Mouse (Mus musculus) kidney, adult 9 months (tissue): Measurements from ENCODE around the gene Hpca.

Experiments
- DNase-seq: peaks from one replicate; pipeline ENCODE4 v3.0.0; 2022

Hpca gene

GRCm38 (mm10) chr4:129121569-129122086 lies at the start of gene Hpca:
Gene Hpca, minus strand, starts transcription at chr4:129122036.
- no peak for DNase-seq

- DNase-seq: no peak
Observed at GRCm38 (mm10) chr4:129161581-129162255, 39.9 kb upstream of the Hpca start.

DNA sequence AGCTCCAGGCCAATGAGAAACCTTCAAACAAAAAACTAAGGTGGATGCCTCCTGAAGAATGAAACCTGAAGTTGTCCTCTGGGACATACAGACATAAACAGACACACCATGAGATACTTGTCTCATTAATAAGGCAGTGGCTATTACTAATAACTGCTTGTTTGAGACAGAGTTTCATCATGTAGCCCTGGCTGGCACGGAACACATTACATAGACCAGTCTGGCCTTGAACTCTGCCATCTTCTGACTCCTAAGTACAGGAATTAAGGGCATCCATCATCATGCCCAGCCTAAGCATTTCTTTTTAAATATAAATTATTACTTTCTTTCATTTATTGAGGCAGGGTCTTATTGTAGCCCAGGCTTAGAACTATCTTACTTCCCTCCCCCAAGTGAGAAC lies 39.2 kb upstream of the Hpca start:
- DNase-seq: no peak

- no peak for DNase-seq
Observed at GRCm38 (mm10) chr4:129158549-129158948, 36.7 kb upstream of the Hpca start.

GRCm38 (mm10) chr4:129157541-129157940 lies 35.7 kb upstream of the Hpca start:
- no peak for DNase-seq

- peak; percentile 67 for DNase-seq
Observed at GRCm38 (mm10) chr4:129151276-129151811, 29.5 kb upstream of the Hpca start.

- DNase-seq: no peak
Observed at GRCm38 (mm10) chr4:129149321-129149720, 27.5 kb upstream of the Hpca start.

DNA sequence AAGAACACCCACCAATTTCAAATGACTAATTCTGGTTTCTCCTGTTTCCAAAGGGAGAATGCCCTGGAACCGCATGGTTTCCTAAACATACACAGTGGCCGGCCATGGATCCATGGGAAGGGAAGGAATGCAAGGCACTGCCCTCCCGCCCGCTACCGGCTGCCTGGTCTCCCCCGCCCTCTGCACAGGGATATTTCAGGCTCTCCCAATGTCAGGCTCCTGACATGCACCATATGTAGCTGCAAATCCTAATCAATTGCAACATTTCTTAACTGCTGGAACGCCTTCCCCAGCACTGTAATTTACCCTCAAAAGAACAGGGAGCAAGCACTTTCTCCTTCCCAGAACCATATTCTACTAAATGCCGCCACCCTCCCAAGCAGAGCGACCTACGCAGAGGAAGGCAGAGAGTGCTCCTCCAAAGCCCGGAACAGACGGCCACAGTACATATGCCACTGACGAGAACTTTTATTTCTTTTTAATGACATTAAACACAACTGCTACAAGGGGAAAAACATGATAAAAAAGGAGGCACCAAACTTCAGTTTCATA lies 25.8 kb upstream of the Hpca start:
- no peak for DNase-seq

- no peak for DNase-seq
Observed at GRCm38 (mm10) chr4:129146392-129146791, 24.6 kb upstream of the Hpca start.

DNA sequence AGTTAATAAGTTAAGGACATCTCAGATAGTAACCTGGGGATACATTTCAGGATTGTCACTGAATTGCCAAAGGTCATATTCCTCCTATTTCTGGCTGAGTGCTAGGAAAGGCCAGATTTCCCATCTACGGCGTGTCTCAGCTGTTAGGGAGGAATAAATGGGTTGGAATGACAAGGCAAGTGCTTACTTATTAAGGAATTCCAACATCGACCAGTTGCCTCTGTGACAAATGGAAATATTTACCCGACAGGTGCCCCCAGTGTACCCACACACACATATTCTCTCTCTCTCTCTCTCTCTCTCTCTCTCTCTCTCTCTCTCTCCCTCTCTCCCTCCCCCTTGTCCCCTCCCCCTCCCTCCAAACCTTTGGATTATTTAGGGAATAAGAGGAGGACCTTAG lies 24.1 kb upstream of the Hpca start:
- peak; percentile 43 for DNase-seq

DNA sequence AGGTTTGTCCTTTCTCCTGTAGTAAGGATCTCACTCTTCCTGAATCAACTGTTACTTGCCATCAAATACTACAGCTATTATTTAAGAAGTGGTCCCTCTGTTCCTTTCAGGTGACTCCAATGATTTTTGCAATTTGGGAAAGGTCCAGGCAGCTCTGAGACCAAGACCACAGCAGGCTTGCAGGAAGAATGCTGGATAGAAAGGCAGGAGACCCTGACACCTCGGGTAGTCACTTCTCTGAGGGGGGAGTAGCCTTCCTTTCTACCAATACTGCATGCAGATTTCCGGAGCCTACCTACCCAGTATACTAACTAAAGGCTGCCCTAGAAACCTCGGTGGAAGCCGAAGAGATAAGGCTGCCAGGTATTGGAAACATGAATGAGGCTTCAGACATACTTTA lies 23.6 kb upstream of the Hpca start:
- no peak for DNase-seq

DNA sequence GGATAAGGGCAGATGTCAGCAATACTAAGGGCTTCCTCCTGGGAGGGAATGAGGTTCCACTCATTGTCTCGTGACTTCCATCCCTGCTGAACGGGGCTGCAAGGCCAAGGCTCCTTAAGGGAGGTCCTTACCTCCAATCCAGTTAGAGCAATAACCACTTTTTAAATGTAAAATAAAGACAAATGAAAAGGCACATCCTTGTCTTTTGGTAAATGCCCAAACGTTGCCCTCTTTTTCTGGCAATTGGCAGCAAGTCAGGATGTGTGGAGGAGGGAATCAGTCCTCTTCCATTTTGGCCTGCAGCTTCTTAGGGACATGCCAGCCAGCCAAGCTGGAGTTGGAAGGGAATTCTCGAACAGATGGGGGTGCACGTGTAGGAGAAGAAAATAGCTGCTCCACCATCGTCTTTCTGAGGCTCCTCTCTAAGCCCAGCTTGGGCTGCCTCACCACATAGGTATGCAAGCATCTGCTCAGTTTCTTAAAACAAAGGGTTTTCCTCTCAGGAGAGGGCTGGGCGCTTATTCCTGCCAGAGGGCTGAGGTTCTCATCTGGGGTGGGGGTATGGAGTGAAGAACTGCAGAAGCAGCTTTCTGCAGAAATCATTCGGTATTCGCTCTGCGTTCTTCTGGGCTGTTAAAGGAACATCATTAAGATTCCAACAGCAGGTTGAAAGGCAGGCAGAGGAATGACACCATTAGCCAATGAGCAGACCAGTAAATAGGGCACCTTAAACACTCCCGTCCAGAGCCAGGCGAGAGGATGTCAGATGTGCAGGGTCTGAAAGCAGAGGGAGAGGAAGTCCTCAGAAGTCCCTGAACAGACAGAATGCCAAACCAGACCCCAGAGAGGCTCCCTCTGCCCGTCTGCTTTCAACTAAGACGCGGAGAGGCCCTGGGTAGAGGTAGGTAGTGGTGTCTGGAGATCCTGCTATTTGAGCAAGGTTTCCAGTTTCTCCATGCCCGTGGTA lies 22.8 kb upstream of the Hpca start:
- DNase-seq: no peak

- no peak for DNase-seq
Observed at GRCm38 (mm10) chr4:129143509-129143908, 21.7 kb upstream of the Hpca start.

DNA sequence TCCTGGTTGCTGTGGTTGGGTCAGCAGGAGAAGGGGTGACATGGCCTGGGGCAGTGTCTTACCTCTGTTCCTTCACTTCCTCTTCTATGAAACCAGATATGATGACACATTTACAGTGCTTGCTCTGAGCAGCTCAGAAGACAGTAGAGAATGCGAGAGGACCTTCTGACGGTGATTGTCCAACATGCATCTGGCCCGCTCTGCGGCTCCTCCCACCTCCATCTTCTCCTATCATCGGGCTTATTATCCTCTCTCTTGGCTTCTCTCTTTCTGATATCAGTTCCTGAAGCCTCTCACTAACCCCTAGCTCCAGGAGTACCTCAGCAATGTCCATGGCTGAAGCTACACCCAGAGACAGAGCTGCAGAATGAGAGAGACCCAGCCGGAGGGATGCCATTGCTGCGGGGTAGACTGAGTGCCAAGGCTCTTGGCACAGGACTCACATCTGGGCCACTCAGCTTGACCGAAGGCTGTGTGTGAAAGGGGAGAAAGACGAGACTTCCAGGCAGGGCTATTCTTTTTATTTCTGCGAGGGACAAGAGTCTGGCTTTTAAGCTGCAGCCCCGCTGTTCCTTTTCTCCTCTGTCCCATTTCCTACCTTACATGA lies 20.7 kb upstream of the Hpca start:
- DNase-seq: no peak

GRCm38 (mm10) chr4:129141560-129142438 lies 20.0 kb upstream of the Hpca start:
- DNase-seq: no peak

DNA sequence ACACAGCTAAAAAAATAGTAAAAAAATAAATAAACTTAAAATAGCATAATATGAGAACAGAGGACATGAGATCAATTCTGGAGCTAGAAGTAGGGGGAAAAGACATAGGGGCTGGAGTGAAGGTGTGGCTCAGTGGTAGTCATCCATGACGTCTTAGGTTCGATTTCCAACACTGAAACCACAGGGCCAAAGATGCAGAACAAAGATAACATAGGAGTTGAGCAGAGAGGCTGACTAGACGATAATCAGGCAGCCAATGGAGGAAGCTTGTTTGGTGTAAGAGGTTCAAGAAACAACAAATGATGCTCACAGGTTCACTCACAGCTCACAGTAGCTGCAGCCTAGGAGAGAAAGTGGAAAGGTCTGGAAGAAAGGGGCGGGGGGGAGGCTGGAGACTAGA lies 19.0 kb upstream of the Hpca start:
- no peak for DNase-seq

GRCm38 (mm10) chr4:129139642-129140041 lies 17.8 kb upstream of the Hpca start:
- no peak for DNase-seq

GRCm38 (mm10) chr4:129137392-129138321 lies 15.8 kb upstream of the Hpca start:
- no peak for DNase-seq

- DNase-seq: no peak
Observed at GRCm38 (mm10) chr4:129136579-129137391, 14.9 kb upstream of the Hpca start, which contains the start of gene Fndc5. Gene Fndc5, plus strand, starts transcription at chr4:129136999.

DNA sequence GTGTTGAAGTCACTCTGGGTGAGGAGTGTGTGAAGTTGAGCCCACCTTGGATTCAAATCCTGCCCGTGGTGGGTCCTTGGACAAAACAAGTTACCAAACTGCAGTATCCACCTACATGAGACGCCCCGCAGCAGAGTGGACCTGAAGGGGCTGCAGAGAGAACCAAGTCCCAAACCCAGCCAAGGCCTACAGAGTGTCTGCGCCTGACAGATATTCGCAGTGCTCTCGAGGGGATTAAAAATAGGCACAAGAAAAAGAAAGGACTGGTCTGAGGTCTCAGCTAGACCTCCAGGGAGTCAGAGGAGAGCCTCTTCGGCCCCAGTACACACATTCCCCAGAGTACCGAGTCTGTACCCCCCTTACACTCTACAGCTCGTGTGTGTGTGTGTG lies 14.3 kb upstream of the Hpca start:
- DNase-seq: no peak
